Mouse (Mus musculus): Measurements from ENCODE around the gene 6430550D23Rik. TPM values are rescaled to one million over a fixed set of nuclear protein-coding genes. Genes with fewer than 3 reads are reported as not detected.
A peak's percentile ranks its signal among the peaks of the same experiment; 100 is the strongest.

Gene 6430550D23Rik
- 1 to 10 TPM; 1.8 to 2.6 TPM for total RNA-seq (2021)

GRCm38 (mm10) chr2:156007888-156008532, at the start of gene 6430550D23Rik, which contains the start of gene Ergic3:
6430550D23Rik (minus strand) TSS chr2:156007977.
Ergic3 (plus strand) TSS chr2:156008045.
- peak; percentile 82 to 84 for DNase-seq (ENCODE audit: extremely low spot score in 1 of 2, low spot score in 1 of 2)

GRCm38 (mm10) chr2:156052816-156053215, 45.0 kb upstream of the 6430550D23Rik start, which contains the start of gene Fer1l4:
Fer1l4 (minus strand) TSS chr2:156052947.
- DNase-seq (ENCODE audit: extremely low spot score in 1 of 2, low spot score in 1 of 2), result no peak

- DNase-seq (ENCODE audit: extremely low spot score in 1 of 2, low spot score in 1 of 2), result no peak
These were observed 40.2 kb upstream of the 6430550D23Rik start for GRCm38 (mm10) chr2:156047929-156048328.

GRCm38 (mm10) chr2:156042903-156043302, 35.1 kb upstream of the 6430550D23Rik start:
- DNase-seq (ENCODE audit: extremely low spot score in 1 of 2, low spot score in 1 of 2), result no peak

GRCm38 (mm10) chr2:156039390-156039789, 31.6 kb upstream of the 6430550D23Rik start:
- no peak for DNase-seq (ENCODE audit: extremely low spot score in 1 of 2, low spot score in 1 of 2)

GRCm38 (mm10) chr2:156025482-156025881, 17.7 kb upstream of the 6430550D23Rik start:
- DNase-seq (ENCODE audit: extremely low spot score in 1 of 2, low spot score in 1 of 2), result no peak

- no peak for DNase-seq (ENCODE audit: extremely low spot score in 1 of 2, low spot score in 1 of 2)
These were observed 14.0 kb upstream of the 6430550D23Rik start for GRCm38 (mm10) chr2:156021765-156022164.

- no peak for DNase-seq (ENCODE audit: extremely low spot score in 1 of 2, low spot score in 1 of 2)
These were observed 13.4 kb upstream of the 6430550D23Rik start for GRCm38 (mm10) chr2:156021219-156021618.

GRCm38 (mm10) chr2:156018106-156018505, 10.3 kb upstream of the 6430550D23Rik start:
- DNase-seq (ENCODE audit: extremely low spot score in 1 of 2, low spot score in 1 of 2), result no peak

GRCm38 (mm10) chr2:156005393-156005792, 2.4 kb downstream of the 6430550D23Rik start:
- DNase-seq (ENCODE audit: extremely low spot score in 1 of 2, low spot score in 1 of 2), result no peak

- peak in 1 of 2 experiments; percentile 48 for DNase-seq (ENCODE audit: extremely low spot score in 1 of 2, low spot score in 1 of 2)
These were observed 15.9 kb downstream of the 6430550D23Rik start for GRCm38 (mm10) chr2:155991863-155992321.

GRCm38 (mm10) chr2:155991151-155991550, 16.6 kb downstream of the 6430550D23Rik start:
- no peak for DNase-seq (ENCODE audit: extremely low spot score in 1 of 2, low spot score in 1 of 2)

- no peak for DNase-seq (ENCODE audit: extremely low spot score in 1 of 2, low spot score in 1 of 2)
These were observed 18.7 kb downstream of the 6430550D23Rik start for GRCm38 (mm10) chr2:155989085-155989484.

GRCm38 (mm10) chr2:155987131-155987530, 20.6 kb downstream of the 6430550D23Rik start:
- no peak for DNase-seq (ENCODE audit: extremely low spot score in 1 of 2, low spot score in 1 of 2)

GRCm38 (mm10) chr2:155985776-155986175, 22.0 kb downstream of the 6430550D23Rik start:
- no peak for DNase-seq (ENCODE audit: extremely low spot score in 1 of 2, low spot score in 1 of 2)

- no peak for DNase-seq (ENCODE audit: extremely low spot score in 1 of 2, low spot score in 1 of 2)
These were observed 28.3 kb downstream of the 6430550D23Rik start for GRCm38 (mm10) chr2:155979328-155979991.

GRCm38 (mm10) chr2:155974087-155974731, 33.6 kb downstream of the 6430550D23Rik start:
- no peak for DNase-seq (ENCODE audit: extremely low spot score in 1 of 2, low spot score in 1 of 2)

GRCm38 (mm10) chr2:155973348-155973747, 34.4 kb downstream of the 6430550D23Rik start:
- DNase-seq (ENCODE audit: extremely low spot score in 1 of 2, low spot score in 1 of 2), result no peak

- DNase-seq (ENCODE audit: extremely low spot score in 1 of 2, low spot score in 1 of 2), result no peak
These were observed 44.8 kb downstream of the 6430550D23Rik start for GRCm38 (mm10) chr2:155962991-155963390.

GRCm38 (mm10) chr2:155961862-155962261, 45.9 kb downstream of the 6430550D23Rik start:
- DNase-seq (ENCODE audit: extremely low spot score in 1 of 2, low spot score in 1 of 2), result no peak

- DNase-seq (ENCODE audit: extremely low spot score in 1 of 2, low spot score in 1 of 2), result no peak
These were observed 47.8 kb downstream of the 6430550D23Rik start for GRCm38 (mm10) chr2:155959981-155960380.

All from layer of hippocampus, postnatal 25 days (tissue).